Mouse (Mus musculus): ENCODE measurements around the gene Rfx6. TPM values are rescaled to one million over a fixed set of nuclear protein-coding genes. Genes with fewer than 3 reads are reported as not detected.

Rfx6 gene
- polyA plus RNA-seq, 1 experiment from 2014 or later: not detected

DNA sequence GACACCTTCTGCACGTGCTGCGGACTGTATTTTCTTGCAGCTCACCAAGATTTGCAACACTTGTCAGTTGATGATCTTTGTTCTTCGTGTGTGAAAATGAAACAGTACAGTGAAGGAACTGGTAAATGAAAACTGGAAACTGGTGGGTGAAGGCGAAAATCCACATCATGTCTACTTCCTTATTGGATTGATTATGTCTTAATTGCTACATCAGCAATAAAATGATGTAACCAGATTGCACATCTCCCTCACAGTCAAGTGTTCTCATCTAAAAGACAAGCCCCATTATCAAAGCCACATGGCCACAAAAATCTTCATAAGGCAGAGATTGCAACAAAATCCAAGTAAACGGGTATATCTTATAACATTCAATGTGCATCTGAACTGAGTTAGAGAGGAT lies 83.9 kb downstream of the Rfx6 start:
- H3K4me2 ChIP-seq (ENCODE audit: low read length): no peak overlapping the region
- no peaks in the 10 kb centered on the region for H3K27me3 ChIP-seq (replicated peaks; ENCODE audit: control insufficient read depth, insufficient read depth, low read length)
- no peak overlapping the region for H3K9ac ChIP-seq (replicated peaks; ENCODE audit: low read depth, low read length)
- no peaks in the 10 kb centered on the region for H3K36me3 ChIP-seq (ENCODE audit: control insufficient read depth, insufficient read depth)
- no peak for ATAC-seq
- no peak overlapping the region for H3K4me3 ChIP-seq (replicated peaks; ENCODE audit: low read length)
- no peak overlapping the region for H3K27ac ChIP-seq (ENCODE audit: low read length)
- H3K9me3 ChIP-seq (ENCODE audit: control insufficient read depth, low read length): no peaks in the 10 kb centered on the region
- no peaks in the 10 kb centered on the region for H3K4me1 ChIP-seq (replicated peaks; ENCODE audit: control insufficient read depth, insufficient read depth, low read length)
- WGBS: 87% methylated on average over 5 of the region's 5 CpGs

DNA sequence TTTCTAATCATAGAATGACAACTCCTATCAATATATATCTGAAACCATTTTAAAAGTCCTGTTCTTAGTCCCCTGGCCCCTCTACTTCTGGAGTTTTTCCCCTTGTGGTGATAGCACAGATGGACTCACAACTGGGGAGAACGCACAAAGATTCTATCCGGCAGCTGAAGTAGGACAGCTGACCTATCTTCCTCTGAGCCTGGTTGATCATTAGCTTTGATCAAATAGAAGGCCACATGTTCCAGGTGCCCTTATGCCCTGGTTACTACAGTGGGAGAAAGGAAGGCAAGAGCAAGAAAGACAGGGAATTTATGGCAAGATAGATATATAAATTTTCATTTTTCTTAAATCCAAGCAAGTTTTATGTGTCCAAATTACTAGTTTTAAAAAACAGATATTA lies 85.7 kb downstream of the Rfx6 start:
- 95% methylated on average over 2 of the region's 2 CpGs for WGBS
- Histone ChIP-seq H3K36me3 (ENCODE audit: control insufficient read depth, insufficient read depth) (no peaks in the 10 kb centered on the region), H3K27me3 (replicated peaks; ENCODE audit: control insufficient read depth, insufficient read depth, low read length) (no peaks in the 10 kb centered on the region), H3K27ac (ENCODE audit: low read length) (no peak overlapping the region), H3K9ac (replicated peaks; ENCODE audit: low read depth, low read length) (no peak overlapping the region), H3K4me3 (replicated peaks; ENCODE audit: low read length) (no peak overlapping the region), H3K9me3 (ENCODE audit: control insufficient read depth, low read length) (no peaks in the 10 kb centered on the region), H3K4me2 (ENCODE audit: low read length) (no peak overlapping the region), H3K4me1 (replicated peaks; ENCODE audit: control insufficient read depth, insufficient read depth, low read length) (no peaks in the 10 kb centered on the region)
- no peak for ATAC-seq

DNA sequence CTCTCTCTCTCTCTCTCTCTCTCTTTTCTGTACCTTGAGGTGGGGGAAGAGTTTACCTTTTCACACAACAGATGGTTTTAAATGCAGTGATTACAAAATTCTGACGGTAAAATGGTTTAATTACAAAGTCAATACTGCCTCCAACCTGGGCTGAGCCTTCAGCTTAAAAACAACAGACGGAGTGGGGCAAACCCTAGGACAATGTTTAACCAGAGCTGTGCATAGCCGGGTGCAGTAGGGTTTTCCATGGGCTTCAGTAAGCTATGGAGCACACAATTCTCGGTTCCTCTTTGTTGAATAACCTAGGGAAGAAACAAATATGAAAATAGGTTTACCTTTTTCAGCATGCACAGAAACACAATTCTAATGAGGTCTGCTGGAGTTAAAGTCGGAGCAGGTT lies 90.9 kb downstream of the Rfx6 start:
- Histone ChIP-seq H3K4me1 (replicated peaks; ENCODE audit: control insufficient read depth, insufficient read depth, low read length) (no peaks in the 10 kb centered on the region), H3K4me3 (replicated peaks; ENCODE audit: low read length) (no peak overlapping the region), H3K9me3 (ENCODE audit: control insufficient read depth, low read length) (no peaks in the 10 kb centered on the region), H3K9ac (replicated peaks; ENCODE audit: low read depth, low read length) (no peak overlapping the region), H3K36me3 (ENCODE audit: control insufficient read depth, insufficient read depth) (no peaks in the 10 kb centered on the region), H3K4me2 (ENCODE audit: low read length) (no peak overlapping the region), H3K27ac (ENCODE audit: low read length) (no peak overlapping the region), H3K27me3 (replicated peaks; ENCODE audit: control insufficient read depth, insufficient read depth, low read length) (no peaks in the 10 kb centered on the region)
- WGBS: 61% methylated on average over 5 of the region's 5 CpGs
- no peak for ATAC-seq

DNA sequence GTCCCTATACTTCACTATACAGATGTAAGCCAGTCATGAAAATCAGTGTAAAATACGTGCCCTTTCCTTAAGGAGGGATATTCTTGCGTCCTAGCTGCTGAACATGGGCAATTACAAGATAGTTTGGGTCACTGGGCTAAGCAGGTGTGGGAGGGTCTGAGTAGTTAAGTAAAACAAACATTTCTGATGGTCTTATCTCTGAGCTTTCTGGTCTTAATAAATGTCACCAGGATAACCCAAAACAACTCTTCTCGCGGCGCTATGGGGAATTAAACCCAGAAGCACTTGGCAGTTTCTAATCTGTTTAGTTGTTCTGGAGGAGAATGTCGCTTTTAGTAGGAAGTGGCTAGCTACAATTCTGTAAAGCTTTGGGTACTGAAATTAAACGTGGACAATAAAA lies 91.7 kb downstream of the Rfx6 start:
- Histone ChIP-seq H3K9ac (replicated peaks; ENCODE audit: low read depth, low read length) (no peak overlapping the region), H3K4me1 (replicated peaks; ENCODE audit: control insufficient read depth, insufficient read depth, low read length) (no peaks in the 10 kb centered on the region), H3K36me3 (ENCODE audit: control insufficient read depth, insufficient read depth) (no peaks in the 10 kb centered on the region), H3K27ac (ENCODE audit: low read length) (no peak overlapping the region), H3K9me3 (ENCODE audit: control insufficient read depth, low read length) (no peaks in the 10 kb centered on the region), H3K4me2 (ENCODE audit: low read length) (no peak overlapping the region), H3K4me3 (replicated peaks; ENCODE audit: low read length) (no peak overlapping the region), H3K27me3 (replicated peaks; ENCODE audit: control insufficient read depth, insufficient read depth, low read length) (no peaks in the 10 kb centered on the region)
- ATAC-seq: no peak
- 76% methylated on average over 7 of the region's 7 CpGs for WGBS

DNA sequence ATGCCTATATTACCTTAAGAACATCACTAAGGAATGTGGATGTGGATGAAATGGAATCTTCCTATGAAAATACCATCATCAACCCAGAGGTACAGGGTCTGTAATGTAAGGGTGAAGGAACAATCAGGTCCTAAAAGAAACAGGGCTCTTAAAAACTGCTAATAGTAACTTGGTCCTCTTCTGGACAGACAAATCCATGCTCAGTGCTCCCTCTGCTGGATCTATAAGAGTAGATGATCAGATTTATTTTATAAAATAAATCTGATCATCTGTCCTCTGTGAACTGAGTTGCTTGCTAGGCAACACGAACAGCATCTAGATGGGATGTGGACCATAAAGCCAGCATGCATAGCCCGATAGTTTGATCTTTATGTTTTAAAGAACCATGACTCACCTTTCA lies 102.1 kb downstream of the Rfx6 start:
- Histone ChIP-seq H3K36me3 (ENCODE audit: control insufficient read depth, insufficient read depth) (no peaks in the 10 kb centered on the region), H3K4me1 (replicated peaks; ENCODE audit: control insufficient read depth, insufficient read depth, low read length) (no peaks in the 10 kb centered on the region), H3K9ac (replicated peaks; ENCODE audit: low read depth, low read length) (no peak overlapping the region), H3K27ac (ENCODE audit: low read length) (no peak overlapping the region), H3K9me3 (ENCODE audit: control insufficient read depth, low read length) (no peaks in the 10 kb centered on the region), H3K4me2 (ENCODE audit: low read length) (no peak overlapping the region), H3K4me3 (replicated peaks; ENCODE audit: low read length) (no peak overlapping the region), H3K27me3 (replicated peaks; ENCODE audit: control insufficient read depth, insufficient read depth, low read length) (no peaks in the 10 kb centered on the region)
- ATAC-seq: no peak
- 75% methylated on average over 2 of the region's 2 CpGs for WGBS

Other genes with a start within 250 kb of the Rfx6 start
- gene Gm49339, start 197.1 kb upstream of the Rfx6 start, polyA plus RNA-seq (2015; fragmentation: Nextera tagmentation; extraction: Ambion mirVana): not detected in 2 replicates
- gene Lilr4b, start 197.1 kb upstream of the Rfx6 start, polyA plus RNA-seq (2015; fragmentation: Nextera tagmentation; extraction: Ambion mirVana): 0.19 TPM in 1 of 2 replicates, not detected in the other
- gene Lilrb4a, start 186.8 kb upstream of the Rfx6 start, polyA plus RNA-seq (2015; fragmentation: Nextera tagmentation; extraction: Ambion mirVana): 0.58 and 0.80 TPM in 2 replicates
- 1.8 and 2.6 TPM in 2 replicates for gene Fam162b, start 87.2 kb upstream of the Rfx6 start, polyA plus RNA-seq (2015; fragmentation: Nextera tagmentation; extraction: Ambion mirVana)
- not detected in 2 replicates for gene Gprc6a, start 46.3 kb upstream of the Rfx6 start, polyA plus RNA-seq (2015; fragmentation: Nextera tagmentation; extraction: Ambion mirVana)

All from forebrain, embryonic 16.5 days (tissue).